Mouse (Mus musculus) liver, postnatal 0 days (tissue): Measurements from ENCODE around the gene Prr23a2. TPM values are rescaled to one million over a fixed set of nuclear protein-coding genes. Genes with fewer than 3 reads are reported as not detected.
"Not testable (repeated sequence)": the region's sequence is repeated elsewhere in the genome, so short reads cannot be mapped to it uniquely, and the experiment has no call there.

Experiments used
- ATAC-seq: fragments of 200-750 bp; cut with Nextera tagmentation; 2 replicates; pipeline ENCODE4 v1.8.0; 2017; ENCODE audit warnings: mild to moderate bottlenecking, moderate library complexity
- DNase-seq: peaks from one replicate; pipeline ENCODE4 v3.0.0-alpha.2; 2016
- H3K27ac ChIP-seq: fragments of 300-500 bp; sonication (generic); 2 replicates; pipeline ENCODE4 v1.5.1; 2014; ENCODE audit warnings: antibody characterized with exemption, moderate library complexity, mild to moderate bottlenecking, low read depth
- H3K27me3 ChIP-seq: fragments of 300-500 bp; sonication (generic); 2 replicates; pipeline ENCODE4 v1.6.1; 2014; ENCODE audit warnings: low read length, control low read depth, mixed read lengths; ENCODE audit not compliant: insufficient read depth
- H3K36me3 ChIP-seq: fragments of 300-500 bp; sonication (generic); replicated peaks from 2 replicates; pipeline ENCODE4 v1.6.1; 2014; ENCODE audit warnings: mild to moderate bottlenecking, control low read depth, low read length, moderate library complexity, mixed read lengths; ENCODE audit not compliant: insufficient read depth
- H3K4me1 ChIP-seq: fragments of 300-500 bp; sonication (generic); 2 replicates; pipeline ENCODE4 v1.6.1; 2014; ENCODE audit warnings: antibody characterized with exemption, mild to moderate bottlenecking, control low read depth; ENCODE audit not compliant: insufficient read depth
- H3K4me2 ChIP-seq: fragments of 300-500 bp; sonication (generic); 2 replicates; pipeline ENCODE4 v1.6.1; 2014; ENCODE audit warnings: low read depth, mild to moderate bottlenecking, low read length, moderate library complexity, mixed read lengths
- H3K4me3 ChIP-seq: fragments of 300-500 bp; sonication (generic); 2 replicates; pipeline ENCODE4 v1.5.1; 2014; ENCODE audit warnings: low read depth, low read length
- H3K9ac ChIP-seq: fragments of 300-500 bp; sonication (generic); replicated peaks from 2 replicates; pipeline ENCODE4 v1.6.1; 2014; ENCODE audit warnings: mild to moderate bottlenecking, moderate library complexity
- H3K9me3 ChIP-seq: fragments of 300-500 bp; sonication (generic); 2 replicates; pipeline ENCODE4 v1.6.1; 2016; ENCODE audit warnings: mild to moderate bottlenecking, control low read depth, low read length, mixed read lengths
- CTCF ChIP-seq: sonication (generic); IDR thresholded peaks from 2 replicates; pipeline ENCODE4 v1.5.1; 2016; ENCODE audit warnings: antibody characterized with exemption, low read depth
- EP300 ChIP-seq: IDR thresholded peaks from 2 replicates; pipeline ENCODE4 v1.6.1; 2016; ENCODE audit warnings: antibody characterized with exemption, low read depth, mild to moderate bottlenecking
- WGBS: fragments of 180-500 bp; shearing (Covaris S2); extraction: QIAGEN DNeasy Blood & Tissue Kit; methylation state at CpG from one replicate; pipeline ENCODE4 v1.1.7; 2014; ENCODE audit not compliant: insufficient replicate concordance; 5-methylcytosine and 5-hydroxymethylcytosine counted together
- polyA plus RNA-seq: library from polyadenylated mRNA; unstranded; fragments of >200 nt; fragmentation: Nextera tagmentation; extraction: Ambion mirVana; gene quantifications from 2 replicates; pipeline ENCODE4 v1.2.1, GENCODE M21; 2015

Prr23a2 gene
- polyA plus RNA-seq: not detected in 2 replicates

- DNase-seq: no peak
These were observed at the start of gene Prr23a2 for GRCm38 (mm10) chr9:98856210-98856609. TSS of gene Prr23a2 (plus strand) at chr9:98856494.

GRCm38 (mm10) chr9:98807631-98808030 is 48.7 kb upstream of the Prr23a2 start:
- ATAC-seq: no peak

More at GRCm38 (mm10) chr9:98856210-98856609, at the start of gene Prr23a2:
- Histone ChIP-seq H3K9me3 (no peaks in the 10 kb centered on the region), H3K36me3 (no peaks in the 10 kb centered on the region), H3K9ac (no peak within 1 kb of the TSS), H3K4me3 (no peak within 1 kb of the TSS), H3K4me2 (no peak within 1 kb of the TSS), H3K27me3 (no peaks in the 10 kb centered on the region), H3K27ac (no peak within 1 kb of the TSS), H3K4me1 (no peaks in the 10 kb centered on the region)
- ATAC-seq: no peak
- WGBS: 78% methylated on average over 18 of the region's 18 CpGs
- TF ChIP-seq CTCF (no peak), EP300 (no peak)

GRCm38 (mm10) chr9:98809526-98809925 is 46.8 kb upstream of the Prr23a2 start:
- H3K27me3 ChIP-seq, H3K4me1 ChIP-seq, H3K9ac ChIP-seq, ATAC-seq, H3K4me2 ChIP-seq, H3K27ac ChIP-seq, H3K4me3 ChIP-seq, H3K36me3 ChIP-seq, H3K9me3 ChIP-seq: not testable (repeated sequence)
- TF ChIP-seq CTCF: peak; percentile 66
- DNase-seq: peak; percentile 32
- WGBS: 53% methylated on average over 2 of the region's 2 CpGs

More at GRCm38 (mm10) chr9:98807631-98808030, 48.7 kb upstream of the Prr23a2 start:
- Histone ChIP-seq H3K27me3 (no peaks in the 10 kb centered on the region), H3K9me3 (no peaks in the 10 kb centered on the region), H3K9ac (no peak overlapping the region), H3K36me3 (no peaks in the 10 kb centered on the region), H3K4me3 (no peak overlapping the region), H3K4me2 (no peak overlapping the region), H3K4me1 (no peaks in the 10 kb centered on the region), H3K27ac (no peak overlapping the region)
- peak; percentile 4 for DNase-seq
- TF ChIP-seq EP300 (no peak), CTCF (no peak)
- WGBS: 75% methylated on average over 8 of the region's 8 CpGs

- H3K4me3 ChIP-seq: no peak overlapping the region
- WGBS: 62% methylated on average over 3 of the region's 3 CpGs
- no peaks in the 10 kb centered on the region for H3K36me3 ChIP-seq
- no peaks in the 10 kb centered on the region for H3K4me1 ChIP-seq
- no peak for TF ChIP-seq CTCF
- TF ChIP-seq EP300: no peak
- ATAC-seq (no peak), DNase-seq (no peak)
- no peaks in the 10 kb centered on the region for H3K9me3 ChIP-seq
- no peaks in the 10 kb centered on the region for H3K27me3 ChIP-seq
- no peak overlapping the region for H3K27ac ChIP-seq
- no peak overlapping the region for H3K4me2 ChIP-seq
- no peak overlapping the region for H3K9ac ChIP-seq
These were observed 40.2 kb upstream of the Prr23a2 start for GRCm38 (mm10) chr9:98816066-98816465.

GRCm38 (mm10) chr9:98817592-98817991 is 38.7 kb upstream of the Prr23a2 start:
- WGBS: 79% methylated on average over 7 of the region's 7 CpGs
- TF ChIP-seq EP300 (no peak), CTCF (no peak)

GRCm38 (mm10) chr9:98818971-98819370 is 37.3 kb upstream of the Prr23a2 start:
- no peaks in the 10 kb centered on the region for H3K36me3 ChIP-seq
- no peaks in the 10 kb centered on the region for H3K27me3 ChIP-seq
- no peak overlapping the region for H3K4me2 ChIP-seq
- DNase-seq: peak; percentile 5
- no peak overlapping the region for H3K4me3 ChIP-seq
- no peak for ATAC-seq
- no peaks in the 10 kb centered on the region for H3K9me3 ChIP-seq
- WGBS: 62% methylated on average over 5 of the region's 5 CpGs
- TF ChIP-seq CTCF (no peak), EP300 (no peak)
- no peak overlapping the region for H3K9ac ChIP-seq
- no peak overlapping the region for H3K27ac ChIP-seq
- no peaks in the 10 kb centered on the region for H3K4me1 ChIP-seq

More at GRCm38 (mm10) chr9:98817592-98817991, 38.7 kb upstream of the Prr23a2 start:
- Histone ChIP-seq H3K27me3 (no peaks in the 10 kb centered on the region), H3K36me3 (no peaks in the 10 kb centered on the region), H3K9me3 (no peaks in the 10 kb centered on the region), H3K27ac (no peak overlapping the region), H3K9ac (no peak overlapping the region), H3K4me1 (no peaks in the 10 kb centered on the region), H3K4me2 (no peak overlapping the region), H3K4me3 (no peak overlapping the region)
- DNase-seq (peak; percentile 2), ATAC-seq (no peak)

- Histone ChIP-seq H3K27me3 (no peaks in the 10 kb centered on the region), H3K36me3 (no peaks in the 10 kb centered on the region), H3K9me3 (no peaks in the 10 kb centered on the region), H3K4me2 (no peak overlapping the region), H3K4me1 (no peaks in the 10 kb centered on the region), H3K27ac (no peak overlapping the region), H3K4me3 (no peak overlapping the region), H3K9ac (no peak overlapping the region)
- DNase-seq (peak; percentile 10), ATAC-seq (no peak)
- WGBS: 80% methylated on average over 2 of the region's 2 CpGs
- no peak for TF ChIP-seq CTCF
- no peak for TF ChIP-seq EP300
These were observed 36.8 kb upstream of the Prr23a2 start for GRCm38 (mm10) chr9:98819481-98819880.
